ENCODE assay signal across 8 mouse cellular contexts in the genomic region with DNA sequence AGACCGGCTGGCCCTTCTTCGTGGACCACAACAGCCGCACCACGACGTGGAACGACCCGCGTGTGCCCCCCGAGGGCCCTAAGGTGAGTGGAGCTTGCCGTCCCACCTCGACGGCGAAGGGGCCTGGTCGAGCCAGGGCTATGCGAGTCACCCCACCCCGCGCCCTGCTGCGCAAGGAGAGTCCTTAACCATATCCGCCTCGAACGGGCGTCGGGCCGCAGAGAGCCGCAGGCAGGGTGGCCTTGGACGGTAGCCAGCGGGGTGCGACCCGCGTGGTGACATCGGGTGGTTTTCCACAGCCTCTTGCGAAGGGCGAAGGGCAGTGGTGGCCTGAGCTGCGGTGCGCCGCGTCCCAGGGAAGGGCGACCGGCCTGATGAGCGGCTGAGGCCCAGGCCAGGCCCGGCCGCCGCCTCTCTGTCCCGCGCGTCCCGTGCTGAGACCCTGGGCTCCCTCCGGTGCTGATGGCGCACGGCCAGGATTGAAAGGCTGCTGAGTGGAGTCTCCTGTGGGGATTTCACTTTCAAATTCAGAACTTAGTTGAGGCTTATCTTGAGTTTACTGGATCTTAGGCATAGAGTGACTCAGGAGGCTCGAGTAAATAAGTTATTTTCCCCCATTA. TPM values are rescaled to one million over a fixed set of nuclear protein-coding genes. Genes with fewer than 3 reads are reported as not detected.
DNase-seq lines count a peak whose midpoint lies in the region; ATAC-seq and TF ChIP-seq lines count a peak whose summit lies in the region.

No protein-coding gene starts in this region.

- TF ChIP-seq EP300 in liver, embryonic 14.5 days (IDR thresholded peaks at IDR 0.05; ENCODE audit: low read depth) = no peak

- WGBS in intestine, embryonic 15.5 days = 2% methylated on average over 51 of the region's 51 CpGs
- WGBS in liver, embryonic 14.5 days (ENCODE audit: insufficient replicate concordance) = under 1% methylated on average over 51 of the region's 51 CpGs

- no peak for TF ChIP-seq POLR2A in cortical plate, adult 2 months (IDR thresholded peaks at IDR 0.05; ENCODE audit: extremely low read depth, insufficient read depth, low read length)
- peak; percentile 62 for TF ChIP-seq POLR2A in myocyte (IDR thresholded peaks at IDR 0.05; ENCODE audit: insufficient read length, low read depth)
- no peak for TF ChIP-seq POLR2A in testis, adult 2 months (IDR thresholded peaks at IDR 0.05; ENCODE audit: control insufficient read depth, low read depth, low read length)

- H3K4me2 ChIP-seq in intestine, embryonic 15.5 days (replicated peaks) = peak overlapping the region; percentile 88
- peak overlapping the region; percentile 96 for H3K4me2 ChIP-seq in liver, embryonic 14.5 days (ENCODE audit: low read depth)
- H3K4me2 ChIP-seq in myocyte (ENCODE audit: low read depth) = peak overlapping the region; percentile 56

- ATAC-seq in granulocyte monocyte progenitor cell, adult 5-6 weeks (replicated peaks; ENCODE audit: poor library complexity, severe bottlenecking) = peak; percentile 64
- ATAC-seq in intestine, embryonic 15.5 days = peak; percentile 79
- peak; percentile 73 for ATAC-seq in liver, embryonic 14.5 days (ENCODE audit: insufficient read depth)

- H3K27me3 ChIP-seq in intestine, embryonic 15.5 days (replicated peaks) = no peaks in the 10 kb centered on the region
- H3K27me3 ChIP-seq in liver, embryonic 14.5 days (ENCODE audit: control insufficient read depth, insufficient read depth, low read length) = no peaks in the 10 kb centered on the region
- H3K27me3 ChIP-seq in myocyte (ENCODE audit: control insufficient read depth, insufficient read depth, insufficient read length) = no peaks in the 10 kb centered on the region
- H3K27me3 ChIP-seq in testis, adult 2 months (ENCODE audit: control insufficient read depth, insufficient read depth, low read length) = no peaks in the 10 kb centered on the region; the same call in 1 of the 2 replicates

- H3K36me3 ChIP-seq in intestine, embryonic 15.5 days = no peaks in the 10 kb centered on the region
- H3K36me3 ChIP-seq in liver, embryonic 14.5 days (replicated peaks; ENCODE audit: control insufficient read depth, insufficient read depth, low read depth) = no peaks in the 10 kb centered on the region
- H3K36me3 ChIP-seq in myocyte (ENCODE audit: control insufficient read depth, insufficient read depth) = no peaks in the 10 kb centered on the region
- no peaks in the 10 kb centered on the region for H3K36me3 ChIP-seq in testis, adult 2 months (ENCODE audit: control insufficient read depth, insufficient read depth, low read length)

- H3K9me3 ChIP-seq in intestine, embryonic 15.5 days = no peaks in the 10 kb centered on the region
- H3K9me3 ChIP-seq in liver, embryonic 14.5 days (ENCODE audit: control insufficient read depth, low read length) = no peaks in the 10 kb centered on the region

- peak overlapping the region; percentile 80 for H3K9ac ChIP-seq in intestine, embryonic 15.5 days
- peak overlapping the region; percentile 90 for H3K9ac ChIP-seq in liver, embryonic 14.5 days (replicated peaks)

- peak overlapping the region; percentile 49 for H3K4me3 ChIP-seq in cortical plate, adult 2 months (ENCODE audit: insufficient read depth, low read length)
- H3K4me3 ChIP-seq in intestine, embryonic 15.5 days (replicated peaks) = peak overlapping the region; percentile 64
- H3K4me3 ChIP-seq in liver, embryonic 14.5 days (ENCODE audit: insufficient read depth in 1 of 2, low read depth in 2 of 2, low read length in 2 of 2) = peak overlapping the region; percentile 63 to 75
- H3K4me3 ChIP-seq in myocyte = peak overlapping the region; percentile 71
- peak overlapping the region; percentile 83 for H3K4me3 ChIP-seq in testis, adult 2 months (ENCODE audit: control insufficient read depth, low read depth, low read length)

- DNase-seq in urinary bladder, adult 18-20 months (ENCODE audit: low spot score in 2 of 2) = peak; percentile 50 to 77
- no peak for DNase-seq in urinary bladder, postnatal 10 days (ENCODE audit: low spot score)
- DNase-seq in liver, embryonic 14.5 days (ENCODE audit: low read depth in 3 of 3, low spot score in 3 of 3) = peak in 2 of 3 experiments; percentile 43 to 47

- H3K27ac ChIP-seq in cortical plate, adult 2 months (ENCODE audit: insufficient read depth, low read length) = peak overlapping the region; percentile 93
- peak overlapping the region; percentile 91 for H3K27ac ChIP-seq in intestine, embryonic 15.5 days
- peak overlapping the region; percentile 75 for H3K27ac ChIP-seq in liver, embryonic 14.5 days
- H3K27ac ChIP-seq in testis, adult 2 months (ENCODE audit: control insufficient read depth, insufficient read depth, low read depth, low read length) = peak overlapping the region; percentile 73

- TF ChIP-seq CTCF in cortical plate, adult 2 months (IDR thresholded peaks at IDR 0.05; ENCODE audit: extremely low read depth, insufficient read depth, low read length) = no peak
- TF ChIP-seq CTCF in liver, embryonic 14.5 days (IDR thresholded peaks at IDR 0.05; ENCODE audit: low read depth) = peak; percentile 17; the same call in 1 of the 2 replicates
- TF ChIP-seq CTCF in testis, adult 2 months (IDR thresholded peaks at IDR 0.05; ENCODE audit: control insufficient read depth, insufficient read depth, insufficient replicate concordance, low read depth, low read length) = no peak

- peaks cover 49% of the 10 kb centered on the region for H3K79me2 ChIP-seq in myocyte (ENCODE audit: control insufficient read depth, insufficient read depth)

- H3ac ChIP-seq in myocyte (ENCODE audit: control insufficient read depth, insufficient read length) = peak overlapping the region; percentile 83

- 0 out of 2 replicates have a peak, but pooled peaks cover under 1% of the 10 kb centered on the region for H3K4me1 ChIP-seq in cortical plate, adult 2 months (ENCODE audit: control insufficient read depth, insufficient read depth, low read length)
- H3K4me1 ChIP-seq in intestine, embryonic 15.5 days (replicated peaks) = peaks cover 15% of the 10 kb centered on the region
- H3K4me1 ChIP-seq in liver, embryonic 14.5 days (replicated peaks; ENCODE audit: control insufficient read depth in 2 of 2, insufficient read depth in 2 of 2, low read length in 1 of 2) = peaks cover 2 to 10% of the 10 kb centered on the region in 2 experiments
- H3K4me1 ChIP-seq in testis, adult 2 months (ENCODE audit: control insufficient read depth, insufficient read depth, low read length) = peaks cover 4% of the 10 kb centered on the region

TF ChIP-seq in myocyte, 11 proteins besides CTCF, POLR2A, EP300 and RAD21:
- TF ChIP-seq CEBPB (IDR thresholded peaks at IDR 0.05; ENCODE audit: insufficient read depth, poor library complexity, severe bottlenecking) = no peak
- TF ChIP-seq MYOG (IDR thresholded peaks at IDR 0.05; ENCODE audit: control insufficient read depth in 1 of 3, insufficient read depth in 1 of 3, insufficient read length in 2 of 3, low read depth in 2 of 3) = peak in 1 of 3 experiments; percentile 25
- peak in 1 of 3 experiments; percentile 5 for TF ChIP-seq MYOD1 (IDR thresholded peaks at IDR 0.05; ENCODE audit: control insufficient read depth in 1 of 3, insufficient read length in 2 of 3, low read depth in 2 of 3)

RNA-seq across cellular contexts. Expression of a gene that starts 0.7 kb away (rescaled TPM):
- polyA plus RNA-seq in cortical plate, adult 2 months (2012; rRNA removed) = 4.9 and 5.4 TPM in 2 replicates
- total RNA-seq in granulocyte monocyte progenitor cell, adult 5-6 weeks (2014; fragmentation: Nextera tagmentation) = 8.0 and 9.8 TPM in 2 replicates
- total RNA-seq in granulocyte monocyte progenitor cell, adult 5-6 weeks (2017) = 5.6 and 7.0 TPM in 2 replicates
- 10.9 and 12.3 TPM in 2 replicates for polyA plus RNA-seq in intestine, embryonic 15.5 days (2015; fragmentation: Nextera tagmentation; extraction: Ambion mirVana)
- 2.7 and 2.9 TPM in 2 replicates for polyA plus RNA-seq in liver, embryonic 14.5 days (2012; rRNA removed)
- polyA plus RNA-seq in liver, embryonic 14.5 days (2014; fragmentation: Nextera tagmentation; extraction: Ambion mirVana) = 2.6 and 3.0 TPM in 2 replicates
- polyA plus RNA-seq in myocyte (2012; fragmentation: generic; extraction: Trizol) = 68.3 TPM
- 18.1 and 21.1 TPM in 2 replicates for polyA plus RNA-seq in testis, adult 2 months (2012; rRNA removed)
